In genomic region chr11:36548139-36548538, GRCm38 (mm10) we compare ENCODE assay signal across 14 mouse cellular contexts.
A peak's percentile ranks its signal among the peaks of the same experiment; 100 is the strongest.
DNase-seq lines count a peak whose midpoint lies in the region; ATAC-seq and TF ChIP-seq lines count a peak whose summit lies in the region.
"Had no signal": no experiment of that assay in that cellular context is flagged by ENCODE, and none has a peak within 500 bp of the region (broad histone marks: within the 10 kb centered on the region; RNA-seq: fewer than 3 reads in every experiment).

No protein-coding gene starts in this region.

- H3K9me3 ChIP-seq in heart, embryonic 12.5 days (replicated peaks): no peaks in the 10 kb centered on the region
- no peaks in the 10 kb centered on the region for H3K9me3 ChIP-seq in hindbrain, embryonic 11.5 days (ENCODE audit: control insufficient read depth, low read length)
- no peaks in the 10 kb centered on the region for H3K9me3 ChIP-seq in midbrain, embryonic 14.5 days (ENCODE audit: control insufficient read depth, low read length)
- no peaks in the 10 kb centered on the region for H3K9me3 ChIP-seq in intestine, postnatal 0 days (ENCODE audit: control insufficient read depth)
- H3K9me3 ChIP-seq: limb, embryonic 12.5 days; liver, embryonic 15.5 days had no signal

- DNase-seq in heart, adult 2 months: no peak
- DNase-seq in WW6 (ENCODE audit: low read depth, low spot score): peak; percentile 59
- no peak for DNase-seq in hindbrain, embryonic 11.5 days (ENCODE audit: low spot score)
- no peak for DNase-seq in midbrain, embryonic 14.5 days
- DNase-seq in adrenal gland, postnatal 10 days: no peak
- DNase-seq in right cerebral cortex, adult 2 months (ENCODE audit: low spot score in 2 of 2): no peak
- DNase-seq: cerebellum, adult 11 months; heart, postnatal 14 days; kidney, adult 18-20 months had no signal

- intact Hi-C loops in heart, adult 2 months (cut with DNase I): no loop called here

- TF ChIP-seq POLR2A in heart, adult 2 months (IDR thresholded peaks at IDR 0.05; ENCODE audit: insufficient read depth, low read depth, low read length): no peak

- H3K27me3 ChIP-seq in heart, embryonic 12.5 days (replicated peaks): no peaks in the 10 kb centered on the region
- H3K27me3 ChIP-seq in heart, adult 2 months (ENCODE audit: control insufficient read depth, insufficient read depth, low read length): no peaks in the 10 kb centered on the region
- no peaks in the 10 kb centered on the region for H3K27me3 ChIP-seq in hindbrain, embryonic 11.5 days (ENCODE audit: control insufficient read depth, insufficient read depth, low read length)
- no peaks in the 10 kb centered on the region for H3K27me3 ChIP-seq in midbrain, embryonic 14.5 days (ENCODE audit: control insufficient read depth, insufficient read depth, low read length)
- H3K27me3 ChIP-seq in intestine, postnatal 0 days (replicated peaks; ENCODE audit: control insufficient read depth, insufficient read depth, low read length): no peaks in the 10 kb centered on the region
- H3K27me3 ChIP-seq: limb, embryonic 12.5 days; liver, embryonic 15.5 days had no signal

- H3K36me3 ChIP-seq in heart, embryonic 12.5 days: no peaks in the 10 kb centered on the region
- no peaks in the 10 kb centered on the region for H3K36me3 ChIP-seq in heart, adult 2 months (ENCODE audit: control insufficient read depth, insufficient read depth, low read length)
- no peaks in the 10 kb centered on the region for H3K36me3 ChIP-seq in hindbrain, embryonic 11.5 days (ENCODE audit: control insufficient read depth, insufficient read depth, low read length)
- H3K36me3 ChIP-seq in midbrain, embryonic 14.5 days (ENCODE audit: control insufficient read depth, insufficient read depth, low read length): no peaks in the 10 kb centered on the region
- no peaks in the 10 kb centered on the region for H3K36me3 ChIP-seq in intestine, postnatal 0 days (ENCODE audit: control insufficient read depth, insufficient read depth)
- H3K36me3 ChIP-seq: limb, embryonic 12.5 days; liver, embryonic 15.5 days had no signal

- WGBS in heart, embryonic 12.5 days: 89% methylated on average over 4 of the region's 4 CpGs
- WGBS in heart, adult 2 months: 72% methylated on average over 4 of the region's 4 CpGs
- 50% methylated on average over 4 of the region's 4 CpGs for WGBS in hindbrain, embryonic 11.5 days
- whole genome bisulfite sequencing in midbrain, embryonic 14.5 days: 57% methylated on average over 4 of the region's 4 CpGs
- WGBS in intestine, postnatal 0 days: 66% methylated on average over 4 of the region's 4 CpGs

- no peak overlapping the region for H3K4me3 ChIP-seq in heart, embryonic 12.5 days
- H3K4me3 ChIP-seq in heart, adult 2 months: no peak overlapping the region
- no peak overlapping the region for H3K4me3 ChIP-seq in hindbrain, embryonic 11.5 days (ENCODE audit: low read depth, low read length)
- H3K4me3 ChIP-seq in midbrain, embryonic 14.5 days (replicated peaks; ENCODE audit: low read depth, low read length): no peak overlapping the region
- H3K4me3 ChIP-seq in intestine, postnatal 0 days (ENCODE audit: low read depth, low read length): no peak overlapping the region
- H3K4me3 ChIP-seq: limb, embryonic 12.5 days; liver, embryonic 15.5 days had no signal

- no peaks in the 10 kb centered on the region for H3K79me2 ChIP-seq in heart, adult 2 months (replicated peaks; ENCODE audit: control insufficient read depth, insufficient read depth, low read length)

- H3K4me1 ChIP-seq in heart, embryonic 12.5 days (replicated peaks): peaks cover 7% of the 10 kb centered on the region
- H3K4me1 ChIP-seq in heart, adult 2 months (ENCODE audit: control insufficient read depth, insufficient read depth, low read length): no peaks in the 10 kb centered on the region
- peaks cover 3% of the 10 kb centered on the region; the same call in 1 of the 2 replicates for H3K4me1 ChIP-seq in hindbrain, embryonic 11.5 days (replicated peaks; ENCODE audit: control insufficient read depth, insufficient read depth, low read length)
- H3K4me1 ChIP-seq in midbrain, embryonic 14.5 days (ENCODE audit: control insufficient read depth, insufficient read depth, low read length): peaks cover 27% of the 10 kb centered on the region
- H3K4me1 ChIP-seq in intestine, postnatal 0 days (replicated peaks; ENCODE audit: control insufficient read depth, insufficient read depth, low read length): no peaks in the 10 kb centered on the region
- H3K4me1 ChIP-seq: liver, embryonic 15.5 days had no signal

- ATAC-seq in heart, embryonic 12.5 days (ENCODE audit: insufficient number of reproducible peaks, low FRiP score): 0 out of 2 replicates have a peak, but pooled peaks have one; percentile 15
- ATAC-seq in hindbrain, embryonic 11.5 days (ENCODE audit: low FRiP score): peak; percentile 53
- peak; percentile 40; the same call in 1 of the 2 replicates for ATAC-seq in midbrain, embryonic 14.5 days (ENCODE audit: low FRiP score, low TSS enrichment)
- ATAC-seq in intestine, postnatal 0 days: no peak
- ATAC-seq: activated CD4-positive, CD25-positive, alpha-beta regulatory T cell, adult 4 months had no signal

- H3K9ac ChIP-seq in heart, embryonic 12.5 days: no peak overlapping the region
- H3K9ac ChIP-seq in heart, adult 2 months (ENCODE audit: low read depth, low read length): no peak overlapping the region
- H3K9ac ChIP-seq in hindbrain, embryonic 11.5 days (ENCODE audit: low read depth, low read length): no peak overlapping the region
- no peak overlapping the region for H3K9ac ChIP-seq in midbrain, embryonic 14.5 days (replicated peaks; ENCODE audit: low read length)
- no peak overlapping the region for H3K9ac ChIP-seq in intestine, postnatal 0 days (ENCODE audit: low read depth, low read length)
- H3K9ac ChIP-seq: limb, embryonic 12.5 days; liver, embryonic 15.5 days had no signal

- TF ChIP-seq EP300 in heart, adult 2 months (IDR thresholded peaks at IDR 0.05; ENCODE audit: insufficient read depth, low read depth, low read length): no peak

- H3K4me2 ChIP-seq in heart, embryonic 12.5 days: no peak overlapping the region
- H3K4me2 ChIP-seq in hindbrain, embryonic 11.5 days (replicated peaks; ENCODE audit: low read depth, low read length): no peak overlapping the region
- H3K4me2 ChIP-seq in midbrain, embryonic 14.5 days (ENCODE audit: low read length): no peak overlapping the region
- H3K4me2 ChIP-seq in intestine, postnatal 0 days (replicated peaks; ENCODE audit: low read depth): no peak overlapping the region
- H3K4me2 ChIP-seq: limb, embryonic 12.5 days; liver, embryonic 15.5 days had no signal

- no peak overlapping the region for H3K27ac ChIP-seq in heart, embryonic 12.5 days (ENCODE audit: poor library complexity, severe bottlenecking)
- H3K27ac ChIP-seq in heart, adult 2 months: no peak overlapping the region
- H3K27ac ChIP-seq in hindbrain, embryonic 11.5 days (ENCODE audit: low read depth, low read length): no peak overlapping the region
- no peak overlapping the region for H3K27ac ChIP-seq in midbrain, embryonic 14.5 days (replicated peaks; ENCODE audit: low read depth, low read length)
- H3K27ac ChIP-seq in intestine, postnatal 0 days (ENCODE audit: low read depth, low read length): no peak overlapping the region
- H3K27ac ChIP-seq: limb, embryonic 12.5 days; liver, embryonic 15.5 days had no signal

- no peak for TF ChIP-seq CTCF in heart, adult 2 months (IDR thresholded peaks at IDR 0.05)
- TF ChIP-seq CTCF in intestine, postnatal 0 days (IDR thresholded peaks at IDR 0.05; ENCODE audit: low read depth): no peak
